Mouse (Mus musculus): Measurements from ENCODE around the gene Cfap97. TPM values are rescaled to one million over a fixed set of nuclear protein-coding genes. Genes with fewer than 3 reads are reported as not detected.

Cfap97 gene
- total and polyA plus RNA-seq, 3 experiments, result 8.5 to 9.3 TPM; not detected in 1

- no peak for TF ChIP-seq NRF1 (IDR thresholded peaks at IDR 0.05; ENCODE audit: insufficient read depth, low read depth, low read length, poor library complexity, severe bottlenecking)
Observed at GRCm38 (mm10) chr8:46204974-46205640, 53.5 kb downstream of the Cfap97 start (continued).

GRCm38 (mm10) chr8:46206107-46206506 lies 54.5 kb downstream of the Cfap97 start:
- Histone ChIP-seq H3K9me3 (replicated peaks; ENCODE audit: insufficient read depth, low read length) (no peaks in the 10 kb centered on the region), H3K36me3 (ENCODE audit: control insufficient read depth in 1 of 2, insufficient read depth in 2 of 2, low read length in 2 of 2) (peaks cover 9 to 18% of the 10 kb centered on the region in 2 experiments), H3K27me3 (ENCODE audit: control insufficient read depth in 1 of 2, insufficient read depth in 2 of 2, low read length in 2 of 2) (no peaks in the 10 kb centered on the region), H3K9ac (ENCODE audit: control insufficient read depth, low read depth, low read length, poor library complexity, severe bottlenecking) (no peak overlapping the region), H3K79me2 (ENCODE audit: control insufficient read depth, insufficient read depth, low read length, poor library complexity) (peaks cover 17% of the 10 kb centered on the region), H3K4me3 (ENCODE audit: control insufficient read depth in 1 of 2, insufficient read depth in 1 of 2, low read depth in 2 of 2, low read length in 2 of 2) (no peak overlapping the region), H3K4me1 (ENCODE audit: control insufficient read depth in 1 of 2, insufficient read depth in 2 of 2, low read length in 2 of 2) (peaks cover 2 to 8% of the 10 kb centered on the region in 2 experiments; a peak in 2 of 4 replicates), H3K27ac (ENCODE audit: control insufficient read depth, low read depth, low read length) (no peak overlapping the region)
- DNase-seq (ENCODE audit: low read depth, low spot score), result no peak
- TF ChIP-seq MAFK (IDR thresholded peaks at IDR 0.05; ENCODE audit: borderline replicate concordance, low read depth, low read length), result no peak
- no peak for TF ChIP-seq MAZ (IDR thresholded peaks at IDR 0.05; ENCODE audit: low read depth, low read length)
- no peak for TF ChIP-seq RAD21 (IDR thresholded peaks at IDR 0.05; ENCODE audit: low read depth, low read length)
- TF ChIP-seq ZMIZ1 (IDR thresholded peaks at IDR 0.05; ENCODE audit: low read depth, low read length), result no peak
- no peak for TF ChIP-seq EP300 (IDR thresholded peaks at IDR 0.05; ENCODE audit: low read depth in 1 of 2, low read length in 2 of 2)
- TF ChIP-seq MYB (IDR thresholded peaks at IDR 0.05; ENCODE audit: low read depth, low read length), result no peak

- peaks cover 18% of the 10 kb centered on the region for H3K79me2 ChIP-seq (ENCODE audit: control insufficient read depth, insufficient read depth, low read length, poor library complexity)
- no peak overlapping the region for H3K27ac ChIP-seq (ENCODE audit: control insufficient read depth, low read depth, low read length)
- H3K4me1 ChIP-seq (ENCODE audit: control insufficient read depth in 1 of 2, insufficient read depth in 2 of 2, low read length in 2 of 2), result peaks cover 2 to 12% of the 10 kb centered on the region in 2 experiments; a peak in 3 of 4 replicates
- H3K4me3 ChIP-seq (ENCODE audit: control insufficient read depth in 1 of 2, insufficient read depth in 1 of 2, low read depth in 2 of 2, low read length in 2 of 2), result no peak overlapping the region
- no peak overlapping the region for H3K9ac ChIP-seq (ENCODE audit: control insufficient read depth, low read depth, low read length, poor library complexity, severe bottlenecking)
- peaks cover 9 to 24% of the 10 kb centered on the region in 2 experiments for H3K36me3 ChIP-seq (ENCODE audit: control insufficient read depth in 1 of 2, insufficient read depth in 2 of 2, low read length in 2 of 2)
- peak; percentile 22 for DNase-seq (ENCODE audit: low read depth, low spot score)
- no peak for TF ChIP-seq POLR2AphosphoS2 (IDR thresholded peaks at IDR 0.05; ENCODE audit: low read length)
- no peaks in the 10 kb centered on the region for H3K27me3 ChIP-seq (ENCODE audit: control insufficient read depth in 1 of 2, insufficient read depth in 2 of 2, low read length in 2 of 2)
- H3K9me3 ChIP-seq (replicated peaks; ENCODE audit: insufficient read depth, low read length), result no peaks in the 10 kb centered on the region
Observed at GRCm38 (mm10) chr8:46208354-46208753, 56.8 kb downstream of the Cfap97 start.

- DNase-seq (ENCODE audit: low read depth, low spot score), result peak; percentile 8
Observed at GRCm38 (mm10) chr8:46209057-46209456, 57.5 kb downstream of the Cfap97 start.

More at GRCm38 (mm10) chr8:46209057-46209456, 57.5 kb downstream of the Cfap97 start:
- no peaks in the 10 kb centered on the region for H3K9me3 ChIP-seq (replicated peaks; ENCODE audit: insufficient read depth, low read length)
- TF ChIP-seq RCOR1 (IDR thresholded peaks at IDR 0.05; ENCODE audit: low read depth, low read length), result no peak
- no peak for TF ChIP-seq ZKSCAN1 (IDR thresholded peaks at IDR 0.05; ENCODE audit: low read depth, low read length)
- TF ChIP-seq ELF1 (IDR thresholded peaks at IDR 0.05; ENCODE audit: low read depth, low read length), result no peak
- TF ChIP-seq HCFC1 (IDR thresholded peaks at IDR 0.05; ENCODE audit: low read depth, low read length), result no peak
- TF ChIP-seq TAL1 (IDR thresholded peaks at IDR 0.05; ENCODE audit: low read length), result no peak
- TF ChIP-seq CHD1 (IDR thresholded peaks at IDR 0.05; ENCODE audit: low read depth, low read length), result no peak
- no peak for TF ChIP-seq POLR2AphosphoS5 (IDR thresholded peaks at IDR 0.05; ENCODE audit: borderline replicate concordance, low read depth, low read length)
- no peak for TF ChIP-seq MAX (IDR thresholded peaks at IDR 0.05; ENCODE audit: low read length)
- no peak; a peak in 1 of 4 replicates for TF ChIP-seq POLR2A (IDR thresholded peaks at IDR 0.05; ENCODE audit: control insufficient read depth in 1 of 2, insufficient read depth in 1 of 2, low read depth in 1 of 2, low read length in 2 of 2, poor library complexity in 1 of 2)
- no peak for TF ChIP-seq KAT2A (conservative IDR thresholded peaks at IDR 0.05; ENCODE audit: low read depth, low read length)
- TF ChIP-seq MYB (IDR thresholded peaks at IDR 0.05; ENCODE audit: low read depth, low read length), result no peak
- TF ChIP-seq TBP (IDR thresholded peaks at IDR 0.05; ENCODE audit: low read depth, low read length), result no peak
- TF ChIP-seq ZNF384 (IDR thresholded peaks at IDR 0.05; ENCODE audit: low read depth, low read length), result no peak
- no peak for TF ChIP-seq NRF1 (IDR thresholded peaks at IDR 0.05; ENCODE audit: insufficient read depth, low read depth, low read length, poor library complexity, severe bottlenecking)
- peaks cover 18% of the 10 kb centered on the region for H3K79me2 ChIP-seq (ENCODE audit: control insufficient read depth, insufficient read depth, low read length, poor library complexity)
- H3K27me3 ChIP-seq (ENCODE audit: control insufficient read depth in 1 of 2, insufficient read depth in 2 of 2, low read length in 2 of 2), result no peaks in the 10 kb centered on the region
- H3K9ac ChIP-seq (ENCODE audit: control insufficient read depth, low read depth, low read length, poor library complexity, severe bottlenecking), result no peak overlapping the region
- H3K4me3 ChIP-seq (ENCODE audit: control insufficient read depth in 1 of 2, insufficient read depth in 1 of 2, low read depth in 2 of 2, low read length in 2 of 2), result no peak overlapping the region
- H3K4me1 ChIP-seq (ENCODE audit: control insufficient read depth in 1 of 2, insufficient read depth in 2 of 2, low read length in 2 of 2), result peaks cover 2 to 12% of the 10 kb centered on the region in 2 experiments; a peak in 3 of 4 replicates
- H3K36me3 ChIP-seq (ENCODE audit: control insufficient read depth in 1 of 2, insufficient read depth in 2 of 2, low read length in 2 of 2), result peaks cover 9 to 24% of the 10 kb centered on the region in 2 experiments
- H3K27ac ChIP-seq (ENCODE audit: control insufficient read depth, low read depth, low read length), result no peak overlapping the region

All from MEL (cell line).